Mouse (Mus musculus): Measurements from ENCODE around the gene 1700016D06Rik.

The 1700016D06Rik gene

GRCm38 (mm10) chr8:11634331-11635011, 66.4 kb downstream of the 1700016D06Rik start:
- no peak for DNase-seq

GRCm38 (mm10) chr8:11633414-11633813, 67.4 kb downstream of the 1700016D06Rik start:
- peak; percentile 24 to 55 for DNase-seq

- DNase-seq, result peak in 1 of 2 experiments; percentile 35
Observed at GRCm38 (mm10) chr8:11632406-11632805, 68.5 kb downstream of the 1700016D06Rik start.

GRCm38 (mm10) chr8:11629206-11629605, 71.7 kb downstream of the 1700016D06Rik start:
- DNase-seq, result no peak

- DNase-seq, result peak; percentile 46 to 73
Observed at GRCm38 (mm10) chr8:11628506-11629132, 72.2 kb downstream of the 1700016D06Rik start.

DNA sequence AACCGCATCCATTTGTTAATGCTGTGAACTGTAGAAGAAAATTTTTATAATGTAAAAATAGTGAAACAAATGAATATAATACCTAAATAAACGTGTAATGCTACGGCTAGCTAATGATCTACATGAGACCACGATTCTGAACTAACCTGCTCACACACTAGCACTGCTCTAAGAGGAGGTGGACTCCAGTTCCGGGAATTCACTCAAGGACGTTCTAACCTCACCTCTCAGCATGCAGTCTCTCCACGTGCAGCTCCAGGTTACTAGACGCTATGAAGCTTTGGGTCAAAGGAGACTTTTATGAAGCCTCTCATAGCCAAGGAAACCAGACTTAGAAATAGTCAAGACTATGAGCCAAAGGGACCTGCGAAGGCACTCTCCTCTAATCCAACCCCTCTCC, 73.1 kb downstream of the 1700016D06Rik start:
- DNase-seq, result no peak

DNA sequence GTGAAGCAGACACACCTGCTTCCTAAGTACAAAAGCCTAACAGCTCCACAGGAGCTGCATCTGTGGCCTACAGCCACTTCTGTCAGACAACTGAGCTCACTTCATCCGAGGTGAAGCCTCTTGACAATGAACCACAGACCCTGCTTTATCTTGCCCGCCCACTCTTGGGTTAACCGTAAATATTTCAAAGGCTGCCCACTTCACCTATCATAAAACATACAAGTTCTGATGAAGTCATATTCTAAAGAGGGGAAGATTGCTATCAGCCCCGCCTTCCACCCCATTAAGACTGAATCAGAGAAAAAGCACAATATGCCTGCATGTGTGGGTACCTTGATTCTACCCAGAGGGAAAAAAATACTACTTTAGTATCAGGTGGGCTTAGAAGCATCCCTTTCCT, 75.8 kb downstream of the 1700016D06Rik start:
- no peak for DNase-seq

GRCm38 (mm10) chr8:11619091-11619490, 81.8 kb downstream of the 1700016D06Rik start:
- DNase-seq, result no peak

DNA sequence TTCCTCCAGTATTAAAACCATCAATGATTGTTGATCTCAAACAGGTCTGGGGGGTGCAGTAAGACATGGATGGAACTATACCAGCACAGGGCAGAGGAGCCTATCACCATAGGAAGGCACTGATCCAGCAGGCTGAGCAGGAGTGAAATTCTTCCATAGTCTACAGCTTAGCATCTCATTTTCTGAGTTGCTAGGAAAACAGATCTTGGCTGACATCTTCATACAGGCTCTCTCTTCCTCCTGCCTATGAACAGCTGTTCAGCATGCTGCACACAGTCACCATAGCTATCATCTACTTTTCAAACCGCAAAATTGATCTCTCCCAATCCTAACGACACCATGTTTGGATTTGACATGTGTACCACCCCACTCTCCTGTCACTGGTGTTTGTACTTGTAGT, 82.8 kb downstream of the 1700016D06Rik start:
- DNase-seq, result no peak

- peak; percentile 56 to 78 for DNase-seq
Observed at GRCm38 (mm10) chr8:11616294-11616693, 84.6 kb downstream of the 1700016D06Rik start.

DNA sequence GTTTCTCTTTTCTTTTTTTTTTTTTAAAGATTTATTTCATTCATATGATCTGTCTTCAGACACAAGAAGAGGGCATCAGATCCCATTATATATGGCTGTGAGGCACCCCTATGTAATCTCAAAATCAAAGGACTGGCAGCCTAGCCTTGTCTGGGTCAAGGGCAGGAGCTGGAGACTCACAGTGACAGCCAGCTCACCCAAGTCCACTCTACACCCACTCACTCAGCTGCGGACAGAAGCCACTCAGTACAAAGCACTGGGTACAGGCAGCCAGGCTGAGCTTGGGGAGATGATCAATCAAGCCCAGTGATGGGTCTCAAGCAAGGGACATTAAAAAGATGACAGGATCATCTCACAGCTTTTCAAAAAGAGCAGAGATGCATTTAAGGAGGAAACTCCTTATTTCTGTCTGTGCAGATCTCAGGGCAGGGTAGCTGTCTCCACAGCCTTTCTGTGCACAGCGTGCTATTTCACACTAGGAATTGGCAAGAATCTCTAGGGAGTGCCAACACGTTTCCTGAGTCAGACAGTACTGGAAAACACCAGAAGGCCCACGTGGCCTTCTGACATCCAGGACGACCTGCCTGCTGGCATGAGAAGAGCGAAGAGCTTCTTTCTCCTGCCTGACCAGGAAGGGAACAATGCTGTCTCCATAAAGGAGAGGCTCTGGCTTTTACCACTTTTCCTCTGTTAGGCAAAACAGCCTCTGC, 86.6 kb downstream of the 1700016D06Rik start:
- DNase-seq, result peak in 1 of 2 experiments; percentile 23

DNA sequence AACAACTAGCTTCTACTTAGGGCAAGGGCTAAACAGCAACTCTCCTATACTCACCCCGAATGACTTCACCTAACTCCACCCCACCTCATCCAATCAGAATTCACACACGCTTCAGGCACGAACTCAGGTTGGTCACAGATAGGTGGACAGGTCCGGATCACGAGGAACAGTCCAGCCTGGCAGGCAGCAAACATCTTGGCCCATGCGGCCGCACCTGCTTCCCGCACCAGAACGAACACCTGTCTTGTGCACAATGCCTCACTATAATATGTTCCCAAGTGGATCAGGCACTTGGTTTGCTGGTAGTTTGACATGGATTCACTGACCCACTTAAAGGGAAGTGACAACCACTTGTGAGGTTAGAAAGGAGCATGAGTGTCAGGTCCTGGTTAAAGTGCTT, 92.0 kb downstream of the 1700016D06Rik start:
- no peak for DNase-seq
